Mouse (Mus musculus) left cerebral cortex, postnatal 36 days (tissue): ENCODE measurements around the gene Yeats2. TPM values are rescaled to one million over a fixed set of nuclear protein-coding genes. Genes with fewer than 3 reads are reported as not detected.

Source experiments
- DNase-seq, 2 experiments: peaks; one replicate each; pipeline ENCODE4 v3.0.0; 2021 to 2022; ENCODE audit warnings: low spot score in 2 of 2, mixed read lengths in 1 of 2
- intact Hi-C: fragments of 180-260 bp; cut with DNase I; formaldehyde crosslinking; loops from one replicate; pipeline ENCODE4 v1.15.1; 2025
- total RNA-seq, 2 experiments: library from RNA; stranded (reverse); gene quantifications; 2 replicates each; pipeline ENCODE4 v1.2.3; 2021

The Yeats2 gene
- total RNA-seq, 2 experiments from 2014 or later = 28.9 to 41.3 TPM

- no peak for DNase-seq
- intact Hi-C loops = no loop called here
Measured at GRCm38 (mm10) chr16:20257926-20258325, 117.1 kb downstream of the Yeats2 start.

- DNase-seq = no peak
- intact Hi-C loops = no loop called here
Measured at GRCm38 (mm10) chr16:20265089-20265488, 124.2 kb downstream of the Yeats2 start.

- intact Hi-C loops = no loop called here
- no peak for DNase-seq
Measured at GRCm38 (mm10) chr16:20271339-20271738, 130.5 kb downstream of the Yeats2 start.

DNA sequence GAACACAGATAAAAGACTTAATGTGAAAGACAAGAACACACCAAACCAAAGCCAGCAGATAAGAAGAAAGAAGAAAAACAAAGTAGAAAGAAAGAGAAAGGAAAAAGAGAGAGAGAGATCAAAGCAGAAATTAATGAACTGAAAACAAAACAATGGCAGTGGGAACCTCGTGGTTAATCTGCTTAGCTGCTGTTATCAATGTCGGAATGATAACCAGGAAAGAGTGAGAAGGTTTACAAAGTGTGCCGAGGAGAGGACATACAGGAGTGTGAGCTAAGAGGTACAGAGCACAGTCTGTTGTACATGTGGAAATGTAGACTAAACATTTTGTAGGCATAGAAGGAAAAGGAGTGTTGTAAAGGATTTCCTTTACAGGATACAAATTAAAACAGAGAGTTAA is 132.1 kb downstream of the Yeats2 start:
- no peak for DNase-seq
- intact Hi-C loops = no loop called here

- intact Hi-C loops = no loop called here
- DNase-seq = no peak
Measured at GRCm38 (mm10) chr16:20279395-20279794, 138.5 kb downstream of the Yeats2 start.

DNA sequence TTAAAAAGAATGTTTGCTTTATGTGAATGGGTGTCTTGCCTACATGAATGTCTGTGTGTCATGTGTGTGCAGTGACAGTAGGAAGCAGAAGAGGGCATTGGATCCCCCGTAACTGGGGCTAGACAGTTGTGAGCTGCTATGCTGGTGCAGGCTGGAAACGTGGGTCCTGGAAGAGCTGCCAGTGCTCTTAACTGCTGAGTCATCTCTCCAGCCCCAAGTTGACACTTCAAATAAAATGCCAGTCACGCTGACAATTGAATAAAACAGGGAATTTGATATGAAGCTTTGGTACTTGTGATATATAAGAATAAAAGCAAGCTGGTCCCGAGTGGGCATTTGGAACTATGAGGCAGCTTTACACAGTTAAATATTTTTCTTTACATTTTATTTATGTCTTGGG is 139.4 kb downstream of the Yeats2 start:
- intact Hi-C loops = no loop called here

More for the DNA sequence above, 139.4 kb downstream of the Yeats2 start:
- DNase-seq = no peak

Other genes starting within 250 kb of the Yeats2 start
- 1 to 10 TPM; 1.1 to 2.0 TPM for gene Klhl6, start 158.0 kb upstream of the Yeats2 start, total RNA-seq
- 10 to 100 TPM; 72.7 to 93.4 TPM for gene Klhl24, start 43.5 kb upstream of the Yeats2 start, total RNA-seq
- gene Map6d1, start 100.3 kb downstream of the Yeats2 start, total RNA-seq = 10 to 100 TPM; 44.8 to 53.3 TPM
- 10 to 100 TPM; 43.9 to 54.0 TPM for gene Parl, start 161.3 kb downstream of the Yeats2 start, total RNA-seq
- gene Cyp2ab1, start 184.3 kb downstream of the Yeats2 start, total RNA-seq = not detected